Mouse (Mus musculus): ENCODE measurements around the gene Prkca. TPM values are rescaled to one million over a fixed set of nuclear protein-coding genes. Genes with fewer than 3 reads are reported as not detected.

The Prkca gene
- polyA plus RNA-seq, 1 experiment from 2014 or later = 13.5 TPM

- ATAC-seq (ENCODE audit: low read depth) = no peak
- no peaks in the 10 kb centered on the region for H3K36me3 ChIP-seq (ENCODE audit: control insufficient read depth, insufficient read depth, low read length)
- no peak for DNase-seq (ENCODE audit: low spot score)
- H3K9ac ChIP-seq (ENCODE audit: low read depth, low read length) = no peak overlapping the region
- H3K27me3 ChIP-seq (replicated peaks; ENCODE audit: control insufficient read depth, insufficient read depth, low read length) = no peaks in the 10 kb centered on the region
- no peak overlapping the region for H3K4me3 ChIP-seq (ENCODE audit: low read depth, low read length)
- 91% methylated on average over 5 of the region's 5 CpGs for WGBS
- no peaks in the 10 kb centered on the region for H3K9me3 ChIP-seq (ENCODE audit: control insufficient read depth, low read length)
- no peaks in the 10 kb centered on the region; the same call in 1 of the 2 replicates for H3K4me1 ChIP-seq (ENCODE audit: control insufficient read depth, insufficient read depth, low read length)
- no peak overlapping the region for H3K27ac ChIP-seq (replicated peaks; ENCODE audit: low read depth, low read length)
- H3K4me2 ChIP-seq (ENCODE audit: low read depth, low read length) = no peak overlapping the region
Measured at GRCm38 (mm10) chr11:108118221-108118620, 225.5 kb downstream of the Prkca start.

- Histone ChIP-seq H3K27ac (replicated peaks; ENCODE audit: low read depth, low read length) (no peak overlapping the region), H3K4me1 (ENCODE audit: control insufficient read depth, insufficient read depth, low read length) (no peaks in the 10 kb centered on the region; the same call in 1 of the 2 replicates), H3K4me2 (ENCODE audit: low read depth, low read length) (no peak overlapping the region), H3K36me3 (ENCODE audit: control insufficient read depth, insufficient read depth, low read length) (no peaks in the 10 kb centered on the region), H3K9ac (ENCODE audit: low read depth, low read length) (no peak overlapping the region), H3K4me3 (ENCODE audit: low read depth, low read length) (no peak overlapping the region), H3K27me3 (replicated peaks; ENCODE audit: control insufficient read depth, insufficient read depth, low read length) (no peaks in the 10 kb centered on the region), H3K9me3 (ENCODE audit: control insufficient read depth, low read length) (no peaks in the 10 kb centered on the region)
- WGBS = 77% methylated on average over 10 of the region's 10 CpGs
- DNase-seq (ENCODE audit: low spot score) = no peak
- no peak for ATAC-seq (ENCODE audit: low read depth)
Measured at GRCm38 (mm10) chr11:108117360-108118050, 226.2 kb downstream of the Prkca start.

GRCm38 (mm10) chr11:108114091-108114490 is 229.6 kb downstream of the Prkca start:
- ATAC-seq (ENCODE audit: low read depth) (no peak), DNase-seq (ENCODE audit: low spot score) (no peak)
- Histone ChIP-seq H3K9me3 (ENCODE audit: control insufficient read depth, low read length) (no peaks in the 10 kb centered on the region), H3K4me2 (ENCODE audit: low read depth, low read length) (no peak overlapping the region), H3K9ac (ENCODE audit: low read depth, low read length) (no peak overlapping the region), H3K27ac (replicated peaks; ENCODE audit: low read depth, low read length) (no peak overlapping the region), H3K27me3 (replicated peaks; ENCODE audit: control insufficient read depth, insufficient read depth, low read length) (no peaks in the 10 kb centered on the region), H3K4me3 (ENCODE audit: low read depth, low read length) (no peak overlapping the region), H3K4me1 (ENCODE audit: control insufficient read depth, insufficient read depth, low read length) (no peaks in the 10 kb centered on the region), H3K36me3 (ENCODE audit: control insufficient read depth, insufficient read depth, low read length) (no peaks in the 10 kb centered on the region)
- 80% methylated on average over 3 of the region's 3 CpGs for WGBS

- H3K9me3 ChIP-seq (ENCODE audit: control insufficient read depth, low read length) = no peaks in the 10 kb centered on the region
- WGBS = 19% methylated on average over 3 of the region's 3 CpGs
- H3K27me3 ChIP-seq (replicated peaks; ENCODE audit: control insufficient read depth, insufficient read depth, low read length) = no peaks in the 10 kb centered on the region
- DNase-seq (ENCODE audit: low spot score) = no peak
- no peaks in the 10 kb centered on the region for H3K36me3 ChIP-seq (ENCODE audit: control insufficient read depth, insufficient read depth, low read length)
- H3K4me1 ChIP-seq (ENCODE audit: control insufficient read depth, insufficient read depth, low read length) = no peaks in the 10 kb centered on the region
- no peak overlapping the region for H3K4me3 ChIP-seq (ENCODE audit: low read depth, low read length)
- H3K9ac ChIP-seq (ENCODE audit: low read depth, low read length) = no peak overlapping the region
- ATAC-seq (ENCODE audit: low read depth) = no peak
- H3K4me2 ChIP-seq (ENCODE audit: low read depth, low read length) = no peak overlapping the region
- H3K27ac ChIP-seq (replicated peaks; ENCODE audit: low read depth, low read length) = no peak overlapping the region
Measured at GRCm38 (mm10) chr11:108112437-108112836, 231.3 kb downstream of the Prkca start.

GRCm38 (mm10) chr11:108104085-108104484 is 239.6 kb downstream of the Prkca start:
- no peak for ATAC-seq (ENCODE audit: low read depth)
- Histone ChIP-seq H3K27me3 (replicated peaks; ENCODE audit: control insufficient read depth, insufficient read depth, low read length) (no peaks in the 10 kb centered on the region), H3K36me3 (ENCODE audit: control insufficient read depth, insufficient read depth, low read length) (no peaks in the 10 kb centered on the region), H3K4me3 (ENCODE audit: low read depth, low read length) (no peak overlapping the region), H3K27ac (replicated peaks; ENCODE audit: low read depth, low read length) (no peak overlapping the region), H3K9me3 (ENCODE audit: control insufficient read depth, low read length) (no peaks in the 10 kb centered on the region), H3K9ac (ENCODE audit: low read depth, low read length) (no peak overlapping the region), H3K4me1 (ENCODE audit: control insufficient read depth, insufficient read depth, low read length) (no peaks in the 10 kb centered on the region), H3K4me2 (ENCODE audit: low read depth, low read length) (no peak overlapping the region)
- WGBS = 84% methylated on average over 6 of the region's 6 CpGs
- no peak for DNase-seq (ENCODE audit: low spot score)

GRCm38 (mm10) chr11:108101280-108101950 is 242.3 kb downstream of the Prkca start:
- Histone ChIP-seq H3K9ac (ENCODE audit: low read depth, low read length) (no peak overlapping the region), H3K36me3 (ENCODE audit: control insufficient read depth, insufficient read depth, low read length) (no peaks in the 10 kb centered on the region), H3K4me3 (ENCODE audit: low read depth, low read length) (no peak overlapping the region), H3K27ac (replicated peaks; ENCODE audit: low read depth, low read length) (no peak overlapping the region), H3K27me3 (replicated peaks; ENCODE audit: control insufficient read depth, insufficient read depth, low read length) (no peaks in the 10 kb centered on the region), H3K9me3 (ENCODE audit: control insufficient read depth, low read length) (no peaks in the 10 kb centered on the region), H3K4me1 (ENCODE audit: control insufficient read depth, insufficient read depth, low read length) (no peaks in the 10 kb centered on the region), H3K4me2 (ENCODE audit: low read depth, low read length) (no peak overlapping the region)
- ATAC-seq (ENCODE audit: low read depth) (no peak; the same call in 1 of the 2 replicates), DNase-seq (ENCODE audit: low spot score) (peak; percentile 35)
- WGBS = 57% methylated on average over 8 of the region's 8 CpGs

- 71% methylated on average over 7 of the region's 7 CpGs for WGBS
- Histone ChIP-seq H3K36me3 (ENCODE audit: control insufficient read depth, insufficient read depth, low read length) (no peaks in the 10 kb centered on the region), H3K9ac (ENCODE audit: low read depth, low read length) (no peak overlapping the region), H3K27me3 (replicated peaks; ENCODE audit: control insufficient read depth, insufficient read depth, low read length) (no peaks in the 10 kb centered on the region), H3K27ac (replicated peaks; ENCODE audit: low read depth, low read length) (no peak overlapping the region), H3K4me1 (ENCODE audit: control insufficient read depth, insufficient read depth, low read length) (no peaks in the 10 kb centered on the region), H3K4me3 (ENCODE audit: low read depth, low read length) (no peak overlapping the region), H3K4me2 (ENCODE audit: low read depth, low read length) (no peak overlapping the region), H3K9me3 (ENCODE audit: control insufficient read depth, low read length) (no peaks in the 10 kb centered on the region)
- no peak for ATAC-seq (ENCODE audit: low read depth)
- no peak for DNase-seq (ENCODE audit: low spot score)
Measured at GRCm38 (mm10) chr11:108098306-108098705, 245.4 kb downstream of the Prkca start.

GRCm38 (mm10) chr11:108094796-108095195 is 248.9 kb downstream of the Prkca start:
- Histone ChIP-seq H3K9me3 (ENCODE audit: control insufficient read depth, low read length) (no peaks in the 10 kb centered on the region), H3K4me3 (ENCODE audit: low read depth, low read length) (no peak overlapping the region), H3K4me2 (ENCODE audit: low read depth, low read length) (no peak overlapping the region), H3K27ac (replicated peaks; ENCODE audit: low read depth, low read length) (no peak overlapping the region), H3K4me1 (ENCODE audit: control insufficient read depth, insufficient read depth, low read length) (no peaks in the 10 kb centered on the region), H3K36me3 (ENCODE audit: control insufficient read depth, insufficient read depth, low read length) (no peaks in the 10 kb centered on the region), H3K9ac (ENCODE audit: low read depth, low read length) (no peak overlapping the region), H3K27me3 (replicated peaks; ENCODE audit: control insufficient read depth, insufficient read depth, low read length) (no peaks in the 10 kb centered on the region)
- ATAC-seq (ENCODE audit: low read depth) (no peak), DNase-seq (ENCODE audit: low spot score) (no peak)
- 95% methylated on average over 5 of the region's 5 CpGs for WGBS

- 85% methylated on average over 4 of the region's 4 CpGs for WGBS
- H3K27me3 ChIP-seq (replicated peaks; ENCODE audit: control insufficient read depth, insufficient read depth, low read length) = no peaks in the 10 kb centered on the region
- ATAC-seq (ENCODE audit: low read depth) = no peak
- no peak overlapping the region for H3K27ac ChIP-seq (replicated peaks; ENCODE audit: low read depth, low read length)
- no peaks in the 10 kb centered on the region for H3K36me3 ChIP-seq (ENCODE audit: control insufficient read depth, insufficient read depth, low read length)
- H3K4me1 ChIP-seq (ENCODE audit: control insufficient read depth, insufficient read depth, low read length) = no peaks in the 10 kb centered on the region
- H3K4me3 ChIP-seq (ENCODE audit: low read depth, low read length) = no peak overlapping the region
- H3K4me2 ChIP-seq (ENCODE audit: low read depth, low read length) = no peak overlapping the region
- no peak for DNase-seq (ENCODE audit: low spot score)
- no peak overlapping the region for H3K9ac ChIP-seq (ENCODE audit: low read depth, low read length)
- H3K9me3 ChIP-seq (ENCODE audit: control insufficient read depth, low read length) = no peaks in the 10 kb centered on the region
Measured at GRCm38 (mm10) chr11:108093248-108093647, 250.5 kb downstream of the Prkca start.

Measured in embryonic facial prominence, embryonic 14.5 days (tissue).